Mouse (Mus musculus): ENCODE measurements around the gene Rap1b. TPM values are rescaled to one million over a fixed set of nuclear protein-coding genes. Genes with fewer than 3 reads are reported as not detected.

The Rap1b gene
- polyA plus RNA-seq, 1 experiment from 2014 or later: 166 TPM

DNA sequence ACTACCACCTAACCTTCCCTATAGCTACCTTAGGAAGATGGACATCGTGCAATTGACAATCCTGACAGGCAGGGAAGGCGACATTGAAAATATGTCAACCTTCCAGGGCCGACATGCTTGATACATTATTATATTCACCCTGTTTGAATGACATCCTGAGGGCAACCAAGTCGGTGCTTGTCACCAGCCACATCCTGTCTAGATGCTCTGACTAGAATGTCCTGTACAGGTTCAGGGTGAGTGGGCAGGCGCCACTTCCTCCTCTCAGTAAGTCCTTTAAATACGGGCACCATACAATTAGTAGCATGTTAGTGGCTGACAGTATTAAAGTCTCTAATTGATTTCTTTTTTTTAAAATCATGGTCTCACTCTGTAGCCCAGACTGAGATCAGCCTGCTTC, 37.8 kb downstream of the Rap1b start:
- Histone ChIP-seq H3K4me3 (no peak overlapping the region), H3K9me3 (no peaks in the 10 kb centered on the region), H3K4me1 (peaks cover 7% of the 10 kb centered on the region; the same call in 1 of the 2 replicates), H3K36me3 (replicated peaks) (0 out of 2 replicates have a peak, but pooled peaks cover 4% of the 10 kb centered on the region), H3K4me2 (no peak overlapping the region), H3K9ac (no peak overlapping the region), H3K27ac (no peak overlapping the region), H3K27me3 (replicated peaks) (no peaks in the 10 kb centered on the region)
- ATAC-seq (replicated peaks): no peak
- WGBS: 85% methylated on average over 6 of the region's 6 CpGs

DNA sequence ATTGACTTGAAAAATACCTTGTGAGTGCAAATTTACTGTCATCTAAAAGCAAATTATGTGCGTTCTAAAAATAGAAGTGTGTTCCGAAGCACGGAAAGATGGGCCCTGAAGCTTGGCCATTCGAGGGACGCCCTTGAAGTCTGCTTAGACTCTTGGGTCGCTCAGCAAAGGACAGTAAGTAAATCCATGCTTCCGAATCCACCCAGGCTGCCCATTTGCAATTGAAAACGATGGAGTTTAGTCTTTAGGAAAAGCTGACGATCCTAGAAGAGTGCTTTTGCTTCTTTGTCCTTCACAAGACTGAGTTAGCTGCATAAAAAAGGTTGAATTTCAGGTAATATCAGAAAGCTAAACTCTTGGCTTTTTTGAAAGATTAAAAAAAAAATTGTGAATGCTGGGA, 39.9 kb downstream of the Rap1b start:
- ATAC-seq (replicated peaks): no peak
- WGBS: 45% methylated on average over 9 of the region's 9 CpGs

DNA sequence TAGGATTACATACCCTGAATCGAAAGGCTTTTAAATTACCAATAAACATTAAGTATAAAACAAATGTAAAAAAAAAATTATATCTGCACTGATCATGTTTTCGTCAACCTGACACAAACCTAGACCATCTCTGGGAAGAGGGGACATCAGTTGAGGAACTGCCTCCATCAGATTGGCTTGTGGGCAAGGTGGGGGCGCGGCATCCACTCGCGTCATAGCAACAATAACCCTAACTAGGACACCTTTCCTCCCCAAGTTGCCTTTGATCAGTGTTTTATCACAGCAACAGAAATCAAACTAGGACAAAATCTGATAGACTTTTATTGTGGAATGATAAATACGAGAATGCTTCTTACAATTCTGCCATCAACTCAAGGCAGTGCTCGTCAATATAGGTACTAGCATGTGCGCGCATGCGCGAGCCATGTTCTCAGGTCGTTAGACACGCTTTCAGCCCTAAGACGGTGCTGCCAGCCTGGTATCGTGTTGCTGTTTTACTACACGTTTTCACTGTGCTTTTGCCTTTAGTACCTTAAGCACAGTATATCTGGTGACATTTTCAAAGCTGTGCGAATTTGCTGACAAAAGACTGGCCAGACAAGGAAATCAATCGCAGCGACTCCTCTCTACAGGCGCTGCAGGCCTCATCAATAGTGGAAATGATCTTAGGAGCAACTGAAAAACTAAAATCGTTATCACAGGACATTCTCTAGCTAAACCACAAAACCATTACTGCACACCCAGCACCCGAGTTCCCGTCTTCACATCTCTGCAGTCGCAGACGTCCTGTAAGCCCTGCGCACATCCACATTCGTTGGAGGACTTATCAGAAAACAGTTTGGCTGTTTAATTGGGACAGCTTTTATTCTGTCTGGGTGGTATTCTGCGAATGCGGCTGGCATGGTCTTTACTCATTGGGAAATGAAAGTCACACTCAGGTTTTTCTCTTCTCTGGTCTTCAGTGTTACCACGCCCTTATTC, 41.7 kb downstream of the Rap1b start:
- Histone ChIP-seq H3K4me3 (no peak overlapping the region), H3K9ac (no peak overlapping the region), H3K36me3 (replicated peaks) (no peaks in the 10 kb centered on the region), H3K27ac (no peak overlapping the region), H3K4me1 (peaks cover 4% of the 10 kb centered on the region; the same call in 1 of the 2 replicates), H3K4me2 (no peak overlapping the region), H3K9me3 (no peaks in the 10 kb centered on the region), H3K27me3 (replicated peaks) (no peaks in the 10 kb centered on the region)
- WGBS: 90% methylated on average over 31 of the region's 31 CpGs
- no peak for ATAC-seq (replicated peaks)

More for the DNA sequence above, 39.9 kb downstream of the Rap1b start:
- Histone ChIP-seq H3K27me3 (replicated peaks) (no peaks in the 10 kb centered on the region), H3K4me1 (peaks cover 7% of the 10 kb centered on the region; the same call in 1 of the 2 replicates), H3K4me3 (no peak overlapping the region), H3K9ac (no peak overlapping the region), H3K9me3 (no peaks in the 10 kb centered on the region), H3K27ac (no peak overlapping the region), H3K36me3 (replicated peaks) (0 out of 2 replicates have a peak, but pooled peaks cover 1% of the 10 kb centered on the region), H3K4me2 (no peak overlapping the region)

DNA sequence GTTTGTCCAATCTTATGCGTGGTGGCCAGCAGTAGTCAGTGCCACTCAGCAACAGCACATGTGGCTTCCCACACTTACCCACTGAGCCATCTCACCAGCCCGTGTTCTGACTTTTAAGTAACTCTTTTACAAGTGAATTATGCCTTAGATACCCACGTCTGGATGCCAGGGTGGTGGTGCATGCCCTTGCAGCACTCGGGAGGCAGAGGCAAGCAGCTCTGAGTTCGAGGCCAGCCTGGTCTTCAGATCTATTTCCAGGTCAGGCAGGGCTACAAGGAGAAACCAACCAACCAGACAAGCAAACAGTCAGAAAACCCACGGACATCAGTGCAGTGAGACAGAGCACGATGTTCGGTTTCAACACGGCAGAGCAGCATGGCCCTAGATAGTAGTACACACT, 43.9 kb downstream of the Rap1b start:
- 95% methylated on average over 9 of the region's 9 CpGs for WGBS
- Histone ChIP-seq H3K9me3 (no peaks in the 10 kb centered on the region), H3K4me3 (no peak overlapping the region), H3K27ac (no peak overlapping the region), H3K4me2 (no peak overlapping the region), H3K4me1 (no peaks in the 10 kb centered on the region), H3K9ac (no peak overlapping the region), H3K36me3 (replicated peaks) (no peaks in the 10 kb centered on the region), H3K27me3 (replicated peaks) (no peaks in the 10 kb centered on the region)
- ATAC-seq (replicated peaks): no peak

DNA sequence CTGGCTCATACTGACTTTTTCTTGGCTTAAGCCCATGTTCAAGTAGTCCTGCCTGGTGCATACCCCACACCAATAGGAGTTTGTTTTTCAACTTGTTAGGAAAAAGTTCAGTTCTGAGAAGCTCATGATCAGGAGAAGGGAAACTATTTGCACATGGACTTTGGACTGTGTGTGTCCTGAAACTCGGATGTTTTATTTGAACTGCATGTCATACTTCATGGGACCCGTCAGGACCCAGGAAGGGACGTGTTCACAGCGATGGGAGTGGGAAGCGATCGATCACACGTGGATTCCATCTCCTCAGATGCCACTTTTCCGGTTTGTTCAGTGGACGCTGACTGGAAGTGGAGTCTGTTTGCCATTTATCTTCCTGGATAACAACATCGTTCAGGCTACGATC, 46.0 kb downstream of the Rap1b start:
- Histone ChIP-seq H3K27me3 (replicated peaks) (no peaks in the 10 kb centered on the region), H3K36me3 (replicated peaks) (no peaks in the 10 kb centered on the region), H3K27ac (no peak overlapping the region), H3K4me1 (no peaks in the 10 kb centered on the region), H3K9me3 (no peaks in the 10 kb centered on the region), H3K4me3 (no peak overlapping the region), H3K4me2 (no peak overlapping the region), H3K9ac (no peak overlapping the region)
- WGBS: 94% methylated on average over 11 of the region's 11 CpGs
- no peak for ATAC-seq (replicated peaks)

DNA sequence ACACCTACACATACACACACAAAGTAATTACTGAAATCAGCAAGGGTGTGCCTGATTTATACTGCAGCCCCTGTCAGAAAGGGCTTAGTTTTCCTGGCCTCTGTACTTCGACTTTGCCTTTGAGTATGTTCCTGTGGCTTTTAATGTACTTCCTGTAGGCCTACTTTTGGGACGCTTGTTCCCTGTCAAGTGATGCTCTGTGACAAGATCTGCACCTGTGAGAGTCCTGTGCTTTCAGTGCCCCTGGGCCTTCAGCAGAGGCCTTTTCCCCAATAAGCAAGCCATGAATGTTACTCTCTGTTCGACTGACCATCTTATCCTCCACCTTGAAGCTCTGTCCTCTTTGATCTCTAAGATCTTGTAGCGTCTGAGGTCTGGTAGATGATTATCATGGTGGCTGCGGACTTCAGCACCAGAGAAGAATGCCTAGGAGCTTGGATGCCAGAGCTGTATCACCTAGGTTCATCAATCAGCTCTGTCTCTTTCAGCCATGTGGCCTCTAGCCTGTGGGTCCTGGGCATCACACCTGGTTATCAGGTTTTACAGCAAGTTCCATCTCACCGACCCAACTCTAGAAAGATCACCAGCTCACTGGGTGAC, 47.3 kb downstream of the Rap1b start:
- Histone ChIP-seq H3K36me3 (replicated peaks) (no peaks in the 10 kb centered on the region), H3K27ac (no peak overlapping the region), H3K4me1 (no peaks in the 10 kb centered on the region), H3K9me3 (no peaks in the 10 kb centered on the region), H3K27me3 (replicated peaks) (no peaks in the 10 kb centered on the region), H3K9ac (no peak overlapping the region), H3K4me3 (no peak overlapping the region), H3K4me2 (no peak overlapping the region)
- WGBS: 83% methylated on average over 6 of the region's 6 CpGs
- ATAC-seq (replicated peaks): no peak

DNA sequence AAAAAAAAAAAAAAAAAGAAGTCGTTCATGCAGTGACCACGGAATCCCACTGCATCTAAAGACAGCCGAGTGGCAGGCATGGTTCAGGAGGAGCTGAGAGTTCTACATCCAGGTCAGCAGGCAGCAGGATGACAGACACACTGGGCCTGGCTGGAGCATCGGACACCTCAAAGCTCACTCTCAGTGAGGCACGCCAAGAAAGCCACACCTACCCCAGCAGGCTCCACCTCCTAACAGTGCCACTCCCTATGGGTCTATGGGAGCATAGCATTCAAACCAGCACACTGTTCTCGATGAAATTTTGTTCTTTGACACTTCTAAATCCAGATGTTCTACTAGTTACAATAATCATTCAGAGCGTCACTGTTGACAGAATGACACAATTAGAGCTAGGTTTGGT, 48.2 kb downstream of the Rap1b start:
- Histone ChIP-seq H3K9ac (no peak overlapping the region), H3K9me3 (no peaks in the 10 kb centered on the region), H3K4me3 (no peak overlapping the region), H3K36me3 (replicated peaks) (no peaks in the 10 kb centered on the region), H3K4me1 (peaks cover 6% of the 10 kb centered on the region), H3K27me3 (replicated peaks) (no peaks in the 10 kb centered on the region), H3K4me2 (no peak overlapping the region), H3K27ac (no peak overlapping the region)
- 82% methylated on average over 7 of the region's 7 CpGs for WGBS
- ATAC-seq (replicated peaks): no peak

DNA sequence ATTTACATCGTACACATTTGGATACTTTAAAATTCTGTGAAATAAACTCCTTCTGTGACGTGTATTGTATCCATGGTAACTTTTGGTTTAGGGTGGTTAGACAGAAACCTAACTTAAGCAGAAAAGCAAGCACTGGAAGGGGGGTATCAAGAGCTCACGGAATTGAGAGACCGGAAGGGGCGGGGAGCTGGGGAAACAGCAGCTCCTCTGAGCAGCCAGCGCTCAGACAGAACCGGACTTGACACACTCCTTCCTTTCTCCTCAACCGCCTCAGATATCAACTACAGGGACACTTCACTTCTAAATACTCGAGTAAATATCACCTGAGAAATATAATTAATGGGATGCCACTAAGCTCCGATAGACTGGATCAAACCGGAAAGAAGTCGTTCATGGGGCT, 48.7 kb downstream of the Rap1b start:
- 93% methylated on average over 12 of the region's 12 CpGs for WGBS
- ATAC-seq (replicated peaks): no peak
- H3K27me3 ChIP-seq (replicated peaks): no peaks in the 10 kb centered on the region

DNA sequence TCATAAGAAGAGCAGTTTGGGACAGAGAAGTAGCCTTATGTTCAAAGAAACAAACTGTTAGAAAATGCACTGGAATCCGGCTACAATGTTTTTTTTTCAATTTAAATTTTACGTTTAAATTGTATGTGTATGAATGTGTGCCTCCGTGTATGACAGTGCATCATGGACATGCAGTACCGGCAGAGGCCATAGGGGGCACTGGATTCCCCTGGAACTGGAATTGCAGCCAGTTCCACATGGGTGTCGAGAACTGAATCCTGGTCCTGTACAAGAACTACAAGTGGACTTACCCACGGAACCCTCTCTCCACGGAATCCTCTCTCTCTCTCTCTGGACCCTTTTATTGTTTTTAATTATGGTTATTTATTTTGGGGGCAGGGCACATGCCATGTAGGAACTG, 49.7 kb downstream of the Rap1b start:
- no peak for ATAC-seq (replicated peaks)
- 93% methylated on average over 7 of the region's 7 CpGs for WGBS
- Histone ChIP-seq H3K4me1 (peaks cover 15% of the 10 kb centered on the region), H3K36me3 (replicated peaks) (no peaks in the 10 kb centered on the region), H3K27ac (no peak overlapping the region), H3K9me3 (no peaks in the 10 kb centered on the region), H3K9ac (no peak overlapping the region), H3K4me3 (no peak overlapping the region), H3K27me3 (replicated peaks) (no peaks in the 10 kb centered on the region), H3K4me2 (no peak overlapping the region)

More for the DNA sequence above, 48.7 kb downstream of the Rap1b start:
- Histone ChIP-seq H3K9ac (no peak overlapping the region), H3K4me1 (peaks cover 6% of the 10 kb centered on the region), H3K9me3 (no peaks in the 10 kb centered on the region), H3K36me3 (replicated peaks) (no peaks in the 10 kb centered on the region), H3K4me2 (no peak overlapping the region), H3K4me3 (no peak overlapping the region), H3K27ac (no peak overlapping the region)

DNA sequence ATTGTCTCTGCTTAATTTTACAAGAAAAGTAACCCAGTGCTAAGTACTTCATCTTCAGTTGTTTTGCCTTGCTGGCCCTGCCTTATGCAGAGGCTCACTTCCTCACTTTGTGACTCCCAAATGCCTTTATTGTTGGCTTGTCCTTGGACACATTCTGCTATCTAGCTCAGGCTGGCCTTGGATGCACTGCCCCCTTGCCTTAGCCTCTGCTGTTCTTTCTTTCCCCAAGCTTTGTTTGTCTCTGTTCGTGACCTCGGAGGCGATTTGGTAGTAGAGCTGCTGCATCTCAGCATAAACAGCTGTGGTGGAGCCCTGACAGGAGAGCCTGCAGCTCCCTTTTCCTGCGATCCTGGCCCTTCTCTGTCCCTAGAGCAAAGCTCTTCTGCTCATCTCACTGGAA, 50.6 kb downstream of the Rap1b start:
- H3K27ac ChIP-seq: no peak overlapping the region
- no peak overlapping the region for H3K4me3 ChIP-seq
- no peak overlapping the region for H3K9ac ChIP-seq
- H3K4me1 ChIP-seq: peaks cover 22% of the 10 kb centered on the region
- no peaks in the 10 kb centered on the region for H3K27me3 ChIP-seq (replicated peaks)
- H3K4me2 ChIP-seq: no peak overlapping the region
- WGBS: 71% methylated on average over 4 of the region's 4 CpGs
- H3K9me3 ChIP-seq: no peaks in the 10 kb centered on the region
- no peaks in the 10 kb centered on the region for H3K36me3 ChIP-seq (replicated peaks)
- no peak for ATAC-seq (replicated peaks)

DNA sequence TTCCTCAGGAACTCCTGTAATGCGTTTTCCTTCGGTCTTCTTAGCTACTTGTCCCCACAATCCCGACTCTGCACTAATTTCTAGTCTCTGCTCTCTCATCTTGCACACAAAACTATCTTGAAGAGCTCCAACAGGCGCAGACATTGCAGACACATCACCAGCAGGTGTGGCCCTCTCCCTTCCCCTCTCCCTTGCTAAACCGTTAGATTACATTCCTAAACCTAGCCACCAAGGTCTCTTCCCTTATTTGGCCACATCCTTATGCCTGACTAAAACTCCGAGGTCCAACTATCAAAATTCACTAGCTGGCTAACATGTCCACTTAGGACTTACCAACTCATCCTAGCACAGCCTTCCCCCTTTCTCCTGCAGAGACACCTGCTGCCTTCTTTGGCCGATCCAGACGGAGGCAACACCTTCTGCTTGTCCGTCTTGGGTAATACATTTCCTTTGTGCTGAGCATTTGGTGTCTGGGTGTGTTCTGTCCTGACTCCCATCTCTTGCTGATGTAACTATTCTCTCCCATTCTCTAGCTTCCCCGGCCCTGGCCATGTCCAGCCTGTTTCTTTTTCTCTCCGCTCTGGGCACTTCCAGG, 52.3 kb downstream of the Rap1b start:
- Histone ChIP-seq H3K36me3 (replicated peaks) (no peaks in the 10 kb centered on the region), H3K4me1 (peaks cover 22% of the 10 kb centered on the region), H3K27me3 (replicated peaks) (no peaks in the 10 kb centered on the region), H3K4me2 (peak overlapping the region; percentile 74; the same call in 1 of the 2 replicates), H3K4me3 (peak overlapping the region; percentile 90), H3K9ac (no peak overlapping the region), H3K9me3 (no peaks in the 10 kb centered on the region), H3K27ac (peak overlapping the region; percentile 77; the same call in 1 of the 2 replicates)
- 82% methylated on average over 11 of the region's 11 CpGs for WGBS
- no peak for ATAC-seq (replicated peaks)

Measured in midbrain, embryonic 15.5 days (tissue).